Mouse (Mus musculus) MEL (cell line): ENCODE measurements around the gene Il6ra.

Source experiments
- CTCF ChIP-seq, 3 experiments: IDR thresholded peaks in 2 of 3; conservative IDR thresholded peaks in 1 of 3; 2 replicates each; pipeline ENCODE4 v1.5.1; 2011 to 2012; ENCODE audit warnings: low read length in 3 of 3, low read depth in 2 of 3, mild to moderate bottlenecking in 2 of 3, improper control_type of control experiment in 1 of 3, inconsistent platforms in 1 of 3, mixed read lengths in 1 of 3, moderate library complexity in 1 of 3; ENCODE audit not compliant: control insufficient read depth in 1 of 3, insufficient read depth in 1 of 3, poor library complexity in 1 of 3, severe bottlenecking in 1 of 3
- TCF12 ChIP-seq: IDR thresholded peaks from 2 replicates; pipeline ENCODE4 v1.6.1; 2014; ENCODE audit warnings: low read depth, mild to moderate bottlenecking, inconsistent platforms, low read length, improper control_type of control experiment, moderate library complexity
- ZMIZ1 ChIP-seq: IDR thresholded peaks from 2 replicates; pipeline ENCODE4 v1.6.1; 2012; ENCODE audit warnings: low read depth, mild to moderate bottlenecking, inconsistent platforms, low read length, improper control_type of control experiment, moderate library complexity

GRCm38 (mm10) chr3:89875781-89876180, 37.2 kb downstream of the Il6ra start:
- no peak for TF ChIP-seq ZMIZ1
- no peak for TF ChIP-seq TCF12
- no peak for TF ChIP-seq CTCF (IDR thresholded peaks at IDR 0.05 in 2 of 3, conservative IDR thresholded peaks at IDR 0.05 in 1 of 3; ENCODE audit: control insufficient read depth in 1 of 3, insufficient read depth in 1 of 3, low read depth in 2 of 3, low read length in 3 of 3, poor library complexity in 1 of 3, severe bottlenecking in 1 of 3)
